Mouse (Mus musculus) heart, embryonic 13.5 days (tissue): ENCODE results near the gene Aco2. TPM values are rescaled to one million over a fixed set of nuclear protein-coding genes. Genes with fewer than 3 reads are reported as not detected.

Experiments used
- ATAC-seq: fragments of 200-750 bp; cut with Nextera tagmentation; 2 replicates; pipeline ENCODE4 v1.8.0; 2017; ENCODE audit warnings: moderate TSS enrichment; ENCODE audit not compliant: insufficient number of reproducible peaks, low FRiP score, low TSS enrichment; ENCODE audit errors: extremely low read depth
- H3K27ac ChIP-seq: fragments of 300-500 bp; sonication (generic); replicated peaks from 2 replicates; pipeline ENCODE4 v1.5.1; 2015; ENCODE audit warnings: moderate library complexity, mild to moderate bottlenecking, inconsistent platforms
- H3K27me3 ChIP-seq: fragments of 300-500 bp; sonication (generic); replicated peaks from 2 replicates; pipeline ENCODE4 v1.6.1; 2015; ENCODE audit warnings: mild to moderate bottlenecking, inconsistent platforms
- H3K36me3 ChIP-seq: fragments of 300-500 bp; sonication (generic); 2 replicates; pipeline ENCODE4 v1.6.1; 2015; ENCODE audit warnings: mild to moderate bottlenecking, inconsistent platforms
- H3K4me1 ChIP-seq: fragments of 300-500 bp; sonication (generic); 2 replicates; pipeline ENCODE4 v1.6.1; 2015; ENCODE audit warnings: inconsistent platforms
- H3K4me2 ChIP-seq: fragments of 300-500 bp; sonication (generic); 2 replicates; pipeline ENCODE4 v1.6.1; 2015; ENCODE audit warnings: inconsistent platforms, mild to moderate bottlenecking, moderate library complexity
- H3K4me3 ChIP-seq: fragments of 300-500 bp; sonication (generic); 2 replicates; pipeline ENCODE4 v1.5.1; 2015; ENCODE audit warnings: moderate library complexity, mild to moderate bottlenecking, inconsistent platforms
- H3K9ac ChIP-seq: fragments of 300-500 bp; sonication (generic); 2 replicates; pipeline ENCODE4 v1.6.1; 2015; ENCODE audit warnings: inconsistent platforms, mild to moderate bottlenecking, moderate library complexity
- H3K9me3 ChIP-seq: fragments of 300-500 bp; sonication (generic); 2 replicates; pipeline ENCODE4 v1.6.1; 2016; ENCODE audit warnings: inconsistent platforms
- WGBS: fragments of 180-500 bp; shearing (Covaris S2); methylation state at CpG from one replicate; pipeline ENCODE4 v1.1.7; 2015; ENCODE audit warnings: mixed read lengths; 5-methylcytosine and 5-hydroxymethylcytosine counted together
- polyA plus RNA-seq: library from polyadenylated mRNA; unstranded; fragments of >200 nt; fragmentation: Nextera tagmentation; extraction: Ambion mirVana; gene quantifications from 2 replicates; pipeline ENCODE4 v1.2.1, GENCODE M21; 2015

Gene Aco2
- 486 and 514 TPM in 2 replicates for polyA plus RNA-seq

GRCm38 (mm10) chr15:81872262-81873136 lies at the start of gene Aco2:
Gene Aco2, plus strand, starts transcription at chr15:81872309.
- H3K9me3 ChIP-seq: no peaks in the 10 kb centered on the region
- H3K4me1 ChIP-seq: peaks cover 35% of the 10 kb centered on the region
- H3K9ac ChIP-seq: peak within 1 kb of the TSS; percentile 98
- H3K27ac ChIP-seq: peak within 1 kb of the TSS; percentile 98
- H3K4me2 ChIP-seq: peak within 1 kb of the TSS; percentile 89
- WGBS: under 1% methylated on average over 53 of the region's 53 CpGs
- peaks cover 36% of the 10 kb centered on the region for H3K36me3 ChIP-seq
- peak; percentile 88 for ATAC-seq
- no peaks in the 10 kb centered on the region for H3K27me3 ChIP-seq
- peak within 1 kb of the TSS; percentile 99 for H3K4me3 ChIP-seq

GRCm38 (mm10) chr15:81822631-81823030 lies 49.5 kb upstream of the Aco2 start:
- H3K36me3 ChIP-seq: peaks cover 96% of the 10 kb centered on the region
- H3K9ac ChIP-seq: no peak overlapping the region
- H3K4me3 ChIP-seq: no peak overlapping the region
- no peak overlapping the region for H3K4me2 ChIP-seq
- WGBS: 78% methylated on average over 3 of the region's 3 CpGs
- no peaks in the 10 kb centered on the region for H3K9me3 ChIP-seq
- no peaks in the 10 kb centered on the region for H3K27me3 ChIP-seq
- no peak for ATAC-seq
- no peaks in the 10 kb centered on the region for H3K4me1 ChIP-seq
- no peak overlapping the region for H3K27ac ChIP-seq

- H3K27me3 ChIP-seq: no peaks in the 10 kb centered on the region
- 80% methylated on average over 3 of the region's 3 CpGs for WGBS
- no peak overlapping the region for H3K27ac ChIP-seq
- ATAC-seq: no peak
- H3K4me1 ChIP-seq: 0 out of 2 replicates have a peak, but pooled peaks cover 10% of the 10 kb centered on the region
- peaks cover 77% of the 10 kb centered on the region for H3K36me3 ChIP-seq
- no peak overlapping the region for H3K4me3 ChIP-seq
- H3K9me3 ChIP-seq: no peaks in the 10 kb centered on the region
- H3K9ac ChIP-seq: no peak overlapping the region
- no peak overlapping the region for H3K4me2 ChIP-seq
These were observed 47.3 kb upstream of the Aco2 start for GRCm38 (mm10) chr15:81824832-81825231.

GRCm38 (mm10) chr15:81828426-81829207 lies 43.5 kb upstream of the Aco2 start:
- no peak overlapping the region for H3K9ac ChIP-seq
- H3K36me3 ChIP-seq: peaks cover 40% of the 10 kb centered on the region
- H3K4me3 ChIP-seq: no peak overlapping the region
- ATAC-seq: no peak
- H3K27me3 ChIP-seq: no peaks in the 10 kb centered on the region
- peaks cover 17% of the 10 kb centered on the region; the same call in 1 of the 2 replicates for H3K4me1 ChIP-seq
- H3K4me2 ChIP-seq: no peak overlapping the region
- 68% methylated on average over 7 of the region's 7 CpGs for WGBS
- no peaks in the 10 kb centered on the region for H3K9me3 ChIP-seq
- no peak overlapping the region for H3K27ac ChIP-seq

- Histone ChIP-seq H3K27me3 (no peaks in the 10 kb centered on the region), H3K9ac (no peak overlapping the region), H3K27ac (no peak overlapping the region), H3K4me2 (no peak overlapping the region), H3K4me3 (no peak overlapping the region), H3K4me1 (peaks cover 23% of the 10 kb centered on the region), H3K9me3 (no peaks in the 10 kb centered on the region), H3K36me3 (peaks cover 34% of the 10 kb centered on the region)
- 61% methylated on average over 2 of the region's 2 CpGs for WGBS
- ATAC-seq: no peak
These were observed 42.9 kb upstream of the Aco2 start for GRCm38 (mm10) chr15:81829208-81829580.

GRCm38 (mm10) chr15:81830530-81830929 lies 41.6 kb upstream of the Aco2 start:
- Histone ChIP-seq H3K4me3 (no peak overlapping the region), H3K27me3 (peaks cover 7% of the 10 kb centered on the region), H3K27ac (no peak overlapping the region), H3K4me1 (peaks cover 28% of the 10 kb centered on the region), H3K4me2 (no peak overlapping the region), H3K36me3 (peaks cover 23% of the 10 kb centered on the region), H3K9ac (no peak overlapping the region), H3K9me3 (no peaks in the 10 kb centered on the region)
- ATAC-seq: no peak
- WGBS: 80% methylated on average over 4 of the region's 4 CpGs

GRCm38 (mm10) chr15:81831136-81831825 lies 40.8 kb upstream of the Aco2 start:
- Histone ChIP-seq H3K9ac (peak overlapping the region; percentile 62), H3K27me3 (peaks cover 9% of the 10 kb centered on the region), H3K4me2 (peak overlapping the region; percentile 49), H3K4me3 (no peak overlapping the region), H3K4me1 (peaks cover 35% of the 10 kb centered on the region), H3K36me3 (peaks cover 15% of the 10 kb centered on the region), H3K27ac (no peak overlapping the region), H3K9me3 (no peaks in the 10 kb centered on the region)
- ATAC-seq: peak; percentile 77; the same call in 1 of the 2 replicates
- WGBS: 11% methylated on average over 24 of the region's 24 CpGs

- Histone ChIP-seq H3K27ac (no peak overlapping the region), H3K36me3 (peaks cover 6% of the 10 kb centered on the region), H3K4me1 (peaks cover 44% of the 10 kb centered on the region), H3K9me3 (no peaks in the 10 kb centered on the region), H3K4me3 (no peak overlapping the region), H3K9ac (no peak overlapping the region), H3K4me2 (no peak overlapping the region), H3K27me3 (peaks cover 9% of the 10 kb centered on the region)
- WGBS: 78% methylated on average over 3 of the region's 3 CpGs
- ATAC-seq: no peak
These were observed 39.9 kb upstream of the Aco2 start for GRCm38 (mm10) chr15:81832219-81832618.

GRCm38 (mm10) chr15:81833481-81833880 lies 38.6 kb upstream of the Aco2 start:
- no peaks in the 10 kb centered on the region for H3K9me3 ChIP-seq
- no peak overlapping the region for H3K4me3 ChIP-seq
- 68% methylated on average over 4 of the region's 4 CpGs for WGBS
- H3K27ac ChIP-seq: no peak overlapping the region
- H3K4me1 ChIP-seq: peaks cover 44% of the 10 kb centered on the region
- no peak overlapping the region for H3K9ac ChIP-seq
- no peaks in the 10 kb centered on the region for H3K36me3 ChIP-seq
- H3K4me2 ChIP-seq: no peak overlapping the region
- ATAC-seq: no peak
- H3K27me3 ChIP-seq: peaks cover 9% of the 10 kb centered on the region

- peaks cover 9% of the 10 kb centered on the region for H3K27me3 ChIP-seq
- H3K27ac ChIP-seq: peak overlapping the region; percentile 14; the same call in 1 of the 2 replicates
- H3K36me3 ChIP-seq: no peaks in the 10 kb centered on the region
- H3K4me3 ChIP-seq: no peak overlapping the region
- no peak for ATAC-seq
- H3K4me1 ChIP-seq: peaks cover 44% of the 10 kb centered on the region
- 39% methylated on average over 3 of the region's 3 CpGs for WGBS
- peak overlapping the region; percentile 50 for H3K9ac ChIP-seq
- H3K9me3 ChIP-seq: no peaks in the 10 kb centered on the region
- H3K4me2 ChIP-seq: no peak overlapping the region
These were observed 37.8 kb upstream of the Aco2 start for GRCm38 (mm10) chr15:81834171-81834841.
